21 mouse cellular contexts compared by ENCODE assay signal in genomic region chr13:70127310-70127709, GRCm38 (mm10).
DNase-seq lines count a peak whose midpoint lies in the region; ATAC-seq and TF ChIP-seq lines count a peak whose summit lies in the region.
"Had no signal": no experiment of that assay in that cellular context is flagged by ENCODE, and none has a peak within 500 bp of the region (broad histone marks: within the 10 kb centered on the region; RNA-seq: fewer than 3 reads in every experiment).

No protein-coding gene starts in this region.

- 83% methylated on average over 4 of the region's 4 CpGs for whole genome bisulfite sequencing in forebrain, embryonic 14.5 days
- 88% methylated on average over 4 of the region's 4 CpGs for WGBS in forebrain, embryonic 12.5 days
- 68% methylated on average over 4 of the region's 4 CpGs for WGBS in hindbrain, embryonic 16.5 days
- WGBS in hindbrain, embryonic 11.5 days = 89% methylated on average over 4 of the region's 4 CpGs
- WGBS in lung, embryonic 15.5 days = 55% methylated on average over 4 of the region's 4 CpGs

- DNase-seq in forebrain, embryonic 14.5 days (ENCODE audit: low spot score) = peak; percentile 49
- no peak for DNase-seq in hindbrain, embryonic 11.5 days (ENCODE audit: low spot score)
- no peak for DNase-seq in lung, postnatal 4 days
- DNase-seq in gastrocnemius, adult 2 months = no peak
- DNase-seq: adrenal gland, postnatal 10 days; cerebellum, adult 8-10 months; heart, postnatal 4 days; kidney, postnatal 25 days; liver, postnatal 0 days; thymus, adult 18-20 months; thymus, postnatal 36 days had no signal

- no peak overlapping the region for H3K27ac ChIP-seq in forebrain, embryonic 14.5 days (ENCODE audit: low read depth, low read length)
- no peak overlapping the region for H3K27ac ChIP-seq in forebrain, embryonic 12.5 days
- no peak overlapping the region for H3K27ac ChIP-seq in hindbrain, embryonic 16.5 days (ENCODE audit: low read depth, low read length)
- no peak overlapping the region for H3K27ac ChIP-seq in hindbrain, embryonic 11.5 days (ENCODE audit: low read depth, low read length)
- H3K27ac ChIP-seq in lung, embryonic 15.5 days = no peak overlapping the region
- H3K27ac ChIP-seq in gastrocnemius, adult 2 months = no peak overlapping the region
- H3K27ac ChIP-seq: heart, embryonic 15.5 days; layer of hippocampus, adult 2 months; macrophage; stomach, embryonic 15.5 days had no signal

- H3K36me3 ChIP-seq in forebrain, embryonic 14.5 days (ENCODE audit: control insufficient read depth, insufficient read depth, low read length) = no peaks in the 10 kb centered on the region
- no peaks in the 10 kb centered on the region for H3K36me3 ChIP-seq in forebrain, embryonic 12.5 days (replicated peaks)
- H3K36me3 ChIP-seq in hindbrain, embryonic 16.5 days (ENCODE audit: control insufficient read depth, insufficient read depth, low read length) = no peaks in the 10 kb centered on the region
- no peaks in the 10 kb centered on the region for H3K36me3 ChIP-seq in hindbrain, embryonic 11.5 days (ENCODE audit: control insufficient read depth, insufficient read depth, low read length)
- H3K36me3 ChIP-seq in lung, embryonic 15.5 days = no peaks in the 10 kb centered on the region
- no peaks in the 10 kb centered on the region for H3K36me3 ChIP-seq in E14TG2a.4 (ENCODE audit: insufficient read depth, low read length)
- H3K36me3 ChIP-seq: heart, embryonic 15.5 days; stomach, embryonic 15.5 days had no signal

- no peak for ATAC-seq in forebrain, embryonic 14.5 days
- ATAC-seq in forebrain, embryonic 12.5 days (ENCODE audit: low FRiP score) = no peak
- ATAC-seq in hindbrain, embryonic 16.5 days = 0 out of 2 replicates have a peak, but pooled peaks have one; percentile 11
- ATAC-seq in hindbrain, embryonic 11.5 days (ENCODE audit: low FRiP score) = no peak
- 0 out of 2 replicates have a peak, but pooled peaks have one; percentile 35 for ATAC-seq in lung, embryonic 15.5 days (ENCODE audit: borderline replicate concordance, extremely low read depth, low FRiP score, low TSS enrichment)
- ATAC-seq: intestine, postnatal 0 days; liver, postnatal 0 days; midbrain, embryonic 16.5 days had no signal

- no peaks in the 10 kb centered on the region for H3K27me3 ChIP-seq in forebrain, embryonic 14.5 days (replicated peaks; ENCODE audit: control insufficient read depth, insufficient read depth, low read length)
- H3K27me3 ChIP-seq in forebrain, embryonic 12.5 days = no peaks in the 10 kb centered on the region
- H3K27me3 ChIP-seq in hindbrain, embryonic 16.5 days (replicated peaks; ENCODE audit: control insufficient read depth, insufficient read depth, low read length) = no peaks in the 10 kb centered on the region
- H3K27me3 ChIP-seq in hindbrain, embryonic 11.5 days (ENCODE audit: control insufficient read depth, insufficient read depth, low read length) = no peaks in the 10 kb centered on the region
- no peaks in the 10 kb centered on the region for H3K27me3 ChIP-seq in lung, embryonic 15.5 days
- no peaks in the 10 kb centered on the region for H3K27me3 ChIP-seq in E14TG2a.4 (ENCODE audit: insufficient read depth, low read length)
- H3K27me3 ChIP-seq: heart, embryonic 15.5 days; stomach, embryonic 15.5 days had no signal

- no peak for TF ChIP-seq CTCF in E14TG2a.4 (conservative IDR thresholded peaks at IDR 0.05; ENCODE audit: low read length)
- TF ChIP-seq CTCF in gastrocnemius, adult 2 months (IDR thresholded peaks at IDR 0.05) = no peak

- intact Hi-C loops in gastrocnemius, adult 2 months (cut with DNase I) = no loop called here

- no peak overlapping the region for H3K4me3 ChIP-seq in forebrain, embryonic 14.5 days (ENCODE audit: low read depth, low read length)
- H3K4me3 ChIP-seq in forebrain, embryonic 12.5 days (replicated peaks) = no peak overlapping the region
- H3K4me3 ChIP-seq in hindbrain, embryonic 16.5 days (ENCODE audit: low read length) = no peak overlapping the region
- no peak overlapping the region for H3K4me3 ChIP-seq in hindbrain, embryonic 11.5 days (ENCODE audit: low read depth, low read length)
- no peak overlapping the region for H3K4me3 ChIP-seq in lung, embryonic 15.5 days
- H3K4me3 ChIP-seq in E14TG2a.4 (replicated peaks; ENCODE audit: low read length) = peak overlapping the region; percentile 10; the same call in 1 of the 2 replicates
- H3K4me3 ChIP-seq in gastrocnemius, adult 2 months = no peak overlapping the region
- H3K4me3 ChIP-seq: heart, embryonic 15.5 days; layer of hippocampus, adult 2 months; stomach, embryonic 15.5 days had no signal

- no peaks in the 10 kb centered on the region for H3K4me1 ChIP-seq in forebrain, embryonic 14.5 days (ENCODE audit: control insufficient read depth, insufficient read depth, low read length)
- H3K4me1 ChIP-seq in forebrain, embryonic 12.5 days = peaks cover 5% of the 10 kb centered on the region; the same call in 1 of the 2 replicates
- 0 out of 2 replicates have a peak, but pooled peaks cover 2% of the 10 kb centered on the region for H3K4me1 ChIP-seq in hindbrain, embryonic 16.5 days (ENCODE audit: control insufficient read depth, insufficient read depth, low read depth, low read length)
- H3K4me1 ChIP-seq in hindbrain, embryonic 11.5 days (replicated peaks; ENCODE audit: control insufficient read depth, insufficient read depth, low read length) = no peaks in the 10 kb centered on the region
- no peaks in the 10 kb centered on the region for H3K4me1 ChIP-seq in lung, embryonic 15.5 days
- no peaks in the 10 kb centered on the region for H3K4me1 ChIP-seq in E14TG2a.4 (replicated peaks; ENCODE audit: low read depth, low read length)
- H3K4me1 ChIP-seq: heart, embryonic 15.5 days; stomach, embryonic 15.5 days had no signal

- H3K9me3 ChIP-seq in forebrain, embryonic 14.5 days (replicated peaks; ENCODE audit: control insufficient read depth, low read length) = no peaks in the 10 kb centered on the region
- no peaks in the 10 kb centered on the region for H3K9me3 ChIP-seq in forebrain, embryonic 12.5 days
- H3K9me3 ChIP-seq in hindbrain, embryonic 16.5 days (ENCODE audit: control insufficient read depth, low read length) = no peaks in the 10 kb centered on the region
- H3K9me3 ChIP-seq in hindbrain, embryonic 11.5 days (ENCODE audit: control insufficient read depth, low read length) = no peaks in the 10 kb centered on the region
- H3K9me3 ChIP-seq in lung, embryonic 15.5 days = no peaks in the 10 kb centered on the region
- peaks cover 70% of the 10 kb centered on the region for H3K9me3 ChIP-seq in E14TG2a.4 (ENCODE audit: low read length)
- H3K9me3 ChIP-seq: heart, embryonic 15.5 days; stomach, embryonic 15.5 days had no signal

- no peak overlapping the region for H3K9ac ChIP-seq in forebrain, embryonic 14.5 days (ENCODE audit: low read length)
- H3K9ac ChIP-seq in forebrain, embryonic 12.5 days = no peak overlapping the region
- no peak overlapping the region for H3K9ac ChIP-seq in hindbrain, embryonic 16.5 days (ENCODE audit: low read depth, low read length)
- no peak overlapping the region for H3K9ac ChIP-seq in hindbrain, embryonic 11.5 days (ENCODE audit: low read depth, low read length)
- no peak overlapping the region for H3K9ac ChIP-seq in lung, embryonic 15.5 days
- H3K9ac ChIP-seq: heart, embryonic 15.5 days; liver, postnatal 0 days; stomach, embryonic 15.5 days had no signal

- no peak overlapping the region for H3K4me2 ChIP-seq in forebrain, embryonic 14.5 days (ENCODE audit: low read length)
- H3K4me2 ChIP-seq in forebrain, embryonic 12.5 days = no peak overlapping the region
- H3K4me2 ChIP-seq in hindbrain, embryonic 16.5 days (ENCODE audit: low read length) = no peak overlapping the region
- no peak overlapping the region for H3K4me2 ChIP-seq in hindbrain, embryonic 11.5 days (replicated peaks; ENCODE audit: low read depth, low read length)
- H3K4me2 ChIP-seq in lung, embryonic 15.5 days = no peak overlapping the region
- H3K4me2 ChIP-seq: heart, embryonic 15.5 days; stomach, embryonic 15.5 days had no signal

Comparison
In these comparisons a context has a peak if more than half of its experiments do, and no peak if none do; other contexts are left out.
1. ATAC-seq: peak in hindbrain, embryonic 16.5 days (single experiment) and lung, embryonic 15.5 days (single experiment); none in forebrain, embryonic 14.5 days (single experiment), forebrain, embryonic 12.5 days (single experiment) and hindbrain, embryonic 11.5 days (single experiment).